ENCODE assay signal across 7 mouse cellular contexts in the genomic region with DNA sequence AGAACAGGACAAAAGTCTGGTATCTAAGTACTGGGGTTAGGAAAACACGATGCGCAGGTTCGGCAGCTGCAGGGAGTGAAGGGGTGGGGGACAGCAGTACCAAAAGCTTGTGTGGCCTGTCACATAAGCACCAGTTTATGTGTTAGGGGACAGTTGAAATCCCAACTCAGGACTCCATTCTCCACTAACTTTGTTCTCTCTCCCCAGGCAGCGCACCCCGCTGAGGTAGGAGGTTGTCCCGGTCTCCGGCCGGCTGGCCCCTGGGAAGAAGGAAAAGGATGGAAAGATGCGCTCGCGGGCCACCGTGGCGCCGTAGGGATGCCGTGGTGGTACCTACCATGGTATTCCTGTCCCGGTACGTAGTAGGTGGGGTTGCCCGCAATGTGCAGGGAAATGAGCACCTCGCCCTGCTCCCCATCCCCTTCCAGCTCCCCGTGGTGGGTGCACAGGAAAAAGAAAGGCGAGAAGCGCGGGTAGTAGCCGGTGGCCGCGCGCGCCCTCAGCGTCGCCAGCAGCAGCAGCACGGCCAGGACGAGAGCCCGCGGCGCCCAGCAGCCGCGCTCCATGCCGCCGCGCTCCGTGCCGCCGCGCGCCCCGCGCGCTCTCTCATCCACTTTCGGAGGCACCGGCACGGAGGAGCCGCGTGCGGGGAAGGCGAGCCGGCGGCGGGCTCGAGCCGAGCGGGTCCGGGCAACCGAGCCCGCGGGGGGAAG. TPM values are rescaled to one million over a fixed set of nuclear protein-coding genes. Genes with fewer than 3 reads are reported as not detected.
DNase-seq lines count a peak whose midpoint lies in the region; ATAC-seq and TF ChIP-seq lines count a peak whose summit lies in the region.

No protein-coding gene starts in this region.

- under 1% methylated on average over 65 of the region's 65 CpGs for WGBS in lung, adult 2 months
- WGBS in embryonic facial prominence, embryonic 11.5 days, result under 1% methylated on average over 58 of the region's 65 CpGs
- WGBS in hindbrain, embryonic 16.5 days, result under 1% methylated on average over 51 of the region's 65 CpGs
- WGBS in midbrain, postnatal 0 days, result under 1% methylated on average over 34 of the region's 65 CpGs

- DNase-seq in lung, postnatal 4 days, result peak; percentile 5 to 28
- no peak for DNase-seq in lung, adult 2 months
- peak; percentile 44 for DNase-seq in brain, adult 2 months (ENCODE audit: low read depth, low spot score)
- peak; percentile 47 for DNase-seq in embryonic facial prominence, embryonic 11.5 days (ENCODE audit: low spot score)
- DNase-seq in midbrain, postnatal 0 days (ENCODE audit: low spot score), result no peak
- DNase-seq in thymus, postnatal 36 days, result no peak

- H3K27ac ChIP-seq in embryonic facial prominence, embryonic 11.5 days (replicated peaks; ENCODE audit: low read depth, low read length), result no peak overlapping the region
- H3K27ac ChIP-seq in hindbrain, embryonic 16.5 days (ENCODE audit: low read depth, low read length), result peak overlapping the region; percentile 71; the same call in 1 of the 2 replicates
- peak overlapping the region; percentile 91; the same call in 1 of the 2 replicates for H3K27ac ChIP-seq in midbrain, postnatal 0 days (ENCODE audit: low read depth, low read length)

- H3K4me2 ChIP-seq in embryonic facial prominence, embryonic 11.5 days (ENCODE audit: low read depth, low read length), result peak overlapping the region; percentile 97
- peak overlapping the region; percentile 65 for H3K4me2 ChIP-seq in hindbrain, embryonic 16.5 days (ENCODE audit: low read length)
- peak overlapping the region; percentile 86 for H3K4me2 ChIP-seq in midbrain, postnatal 0 days (ENCODE audit: low read depth, low read length, poor library complexity, severe bottlenecking)

- H3K4me3 ChIP-seq in lung, adult 2 months (replicated peaks; ENCODE audit: extremely low read depth, low read depth, low read length), result no peak overlapping the region
- peak overlapping the region; percentile 54 for H3K4me3 ChIP-seq in embryonic facial prominence, embryonic 11.5 days (ENCODE audit: low read depth, low read length)
- H3K4me3 ChIP-seq in hindbrain, embryonic 16.5 days (ENCODE audit: low read length), result peak overlapping the region; percentile 77
- H3K4me3 ChIP-seq in midbrain, postnatal 0 days (ENCODE audit: low read depth, low read length), result peak overlapping the region; percentile 75

- peaks cover 44% of the 10 kb centered on the region for H3K27me3 ChIP-seq in embryonic facial prominence, embryonic 11.5 days (ENCODE audit: control insufficient read depth, insufficient read depth, low read length)
- H3K27me3 ChIP-seq in hindbrain, embryonic 16.5 days (replicated peaks; ENCODE audit: control insufficient read depth, insufficient read depth, low read length), result peaks cover 4% of the 10 kb centered on the region
- H3K27me3 ChIP-seq in midbrain, postnatal 0 days (ENCODE audit: insufficient read depth, low read length), result no peaks in the 10 kb centered on the region; the same call in 1 of the 2 replicates

- TF ChIP-seq POLR2A in lung, adult 2 months (IDR thresholded peaks at IDR 0.05; ENCODE audit: borderline replicate concordance, extremely low read depth, low read depth, low read length), result no peak

- H3K9me3 ChIP-seq in embryonic facial prominence, embryonic 11.5 days (replicated peaks; ENCODE audit: control insufficient read depth, low read length), result no peaks in the 10 kb centered on the region
- H3K9me3 ChIP-seq in hindbrain, embryonic 16.5 days (ENCODE audit: control insufficient read depth, low read length), result no peaks in the 10 kb centered on the region
- H3K9me3 ChIP-seq in midbrain, postnatal 0 days (ENCODE audit: low read length), result no peaks in the 10 kb centered on the region

- no peaks in the 10 kb centered on the region for H3K4me1 ChIP-seq in lung, adult 2 months (ENCODE audit: control insufficient read depth, insufficient read depth, low read length)
- no peaks in the 10 kb centered on the region for H3K4me1 ChIP-seq in embryonic facial prominence, embryonic 11.5 days (ENCODE audit: control insufficient read depth, insufficient read depth, low read length)
- H3K4me1 ChIP-seq in hindbrain, embryonic 16.5 days (ENCODE audit: control insufficient read depth, insufficient read depth, low read depth, low read length), result peaks cover 9% of the 10 kb centered on the region
- peaks cover 3% of the 10 kb centered on the region; the same call in 1 of the 2 replicates for H3K4me1 ChIP-seq in midbrain, postnatal 0 days (ENCODE audit: insufficient read depth, low read length)

- peak overlapping the region; percentile 47 for H3K9ac ChIP-seq in embryonic facial prominence, embryonic 11.5 days (replicated peaks; ENCODE audit: low read length)
- peak overlapping the region; percentile 85 for H3K9ac ChIP-seq in hindbrain, embryonic 16.5 days (ENCODE audit: low read depth, low read length)
- H3K9ac ChIP-seq in midbrain, postnatal 0 days (replicated peaks; ENCODE audit: low read length, poor library complexity, severe bottlenecking), result peak overlapping the region; percentile 85

- TF ChIP-seq CTCF in lung, adult 2 months (IDR thresholded peaks at IDR 0.05; ENCODE audit: insufficient read depth, low read length), result no peak
- TF ChIP-seq CTCF in midbrain, postnatal 0 days (IDR thresholded peaks at IDR 0.05), result no peak

- no peaks in the 10 kb centered on the region for H3K36me3 ChIP-seq in embryonic facial prominence, embryonic 11.5 days (replicated peaks; ENCODE audit: control insufficient read depth, insufficient read depth, low read depth, low read length)
- H3K36me3 ChIP-seq in hindbrain, embryonic 16.5 days (ENCODE audit: control insufficient read depth, insufficient read depth, low read length), result no peaks in the 10 kb centered on the region
- no peaks in the 10 kb centered on the region for H3K36me3 ChIP-seq in midbrain, postnatal 0 days (ENCODE audit: insufficient read depth, low read length)

- peak; percentile 60 for ATAC-seq in embryonic facial prominence, embryonic 11.5 days (replicated peaks; ENCODE audit: insufficient number of reproducible peaks, low FRiP score, low TSS enrichment, low read depth)
- peak; percentile 88 for ATAC-seq in hindbrain, embryonic 16.5 days
- ATAC-seq in midbrain, postnatal 0 days (ENCODE audit: low FRiP score), result peak; percentile 76

RNA-seq across cellular contexts. Expression of a gene that starts 0.5 kb away (rescaled TPM):
- 5.8 and 6.4 TPM in 2 replicates for polyA plus RNA-seq in lung, adult 2 months (2012; rRNA removed)
- 3.0 and 5.5 TPM in 2 replicates for polyA plus RNA-seq in embryonic facial prominence, embryonic 11.5 days (2014; fragmentation: Nextera tagmentation; extraction: Ambion mirVana)
- polyA plus RNA-seq in hindbrain, embryonic 16.5 days (2015; fragmentation: Nextera tagmentation; extraction: Ambion mirVana), result 41.3 and 41.9 TPM in 2 replicates
- total RNA-seq in midbrain, postnatal 0 days (2014; rRNA removed), result 157 and 189 TPM in 2 replicates
- 25.0 and 25.3 TPM in 2 replicates for polyA plus RNA-seq in midbrain, postnatal 0 days (2015; fragmentation: Nextera tagmentation; extraction: Ambion mirVana)

Comparison
In these comparisons a context has a peak if more than half of its experiments do, and no peak if none do; other contexts are left out.
1. DNase-seq: peak in lung, postnatal 4 days (2 of 2), brain, adult 2 months (single experiment) and embryonic facial prominence, embryonic 11.5 days (single experiment); none in lung, adult 2 months (single experiment), midbrain, postnatal 0 days (single experiment) and thymus, postnatal 36 days (0 of 2).
2. Peak in every context shown above with its lines, with median percentiles within 50 percentile points of each other: ATAC-seq, H3K4me2 ChIP-seq and H3K9ac ChIP-seq.